30 mouse cellular contexts compared by ENCODE assay signal in genomic region chr5:100875180-100875579, GRCm38 (mm10). TPM values are rescaled to one million over a fixed set of nuclear protein-coding genes. Genes with fewer than 3 reads are reported as not detected.
A peak's percentile ranks its signal among the peaks of the same experiment; 100 is the strongest.
DNase-seq lines count a peak whose midpoint lies in the region; ATAC-seq and TF ChIP-seq lines count a peak whose summit lies in the region.
"Had no signal": no experiment of that assay in that cellular context is flagged by ENCODE, and none has a peak within 500 bp of the region (broad histone marks: within the 10 kb centered on the region; RNA-seq: fewer than 3 reads in every experiment).

No protein-coding gene starts in this region.

- no peak for ATAC-seq in kidney, postnatal 0 days (replicated peaks; ENCODE audit: low FRiP score, low read depth)
- ATAC-seq in intestine, embryonic 15.5 days, result peak; percentile 69
- no peak for ATAC-seq in megakaryocyte progenitor cell, adult 5-6 weeks (replicated peaks; ENCODE audit: poor library complexity)
- no peak for ATAC-seq in forebrain, embryonic 14.5 days
- ATAC-seq: activated CD4-positive, CD25-positive, alpha-beta regulatory T cell, adult 4 months; forebrain, embryonic 15.5 days; hindbrain, embryonic 16.5 days had no signal

- H3K4me2 ChIP-seq in kidney, postnatal 0 days (ENCODE audit: low read length), result no peak overlapping the region
- no peak overlapping the region for H3K4me2 ChIP-seq in intestine, embryonic 15.5 days (replicated peaks)
- H3K4me2 ChIP-seq in forebrain, embryonic 14.5 days (ENCODE audit: low read length), result no peak overlapping the region
- H3K4me2 ChIP-seq: embryonic facial prominence, embryonic 12.5 days; embryonic facial prominence, embryonic 15.5 days; forebrain, embryonic 15.5 days; heart, embryonic 12.5 days; heart, embryonic 15.5 days; hindbrain, embryonic 13.5 days had no signal

- TF ChIP-seq CTCF in kidney, postnatal 0 days (IDR thresholded peaks at IDR 0.05; ENCODE audit: low read depth), result no peak

- H3K36me3 ChIP-seq in kidney, postnatal 0 days (ENCODE audit: insufficient read depth, low read length), result no peaks in the 10 kb centered on the region
- no peaks in the 10 kb centered on the region for H3K36me3 ChIP-seq in intestine, embryonic 15.5 days
- H3K36me3 ChIP-seq in forebrain, embryonic 14.5 days (ENCODE audit: control insufficient read depth, insufficient read depth, low read length), result no peaks in the 10 kb centered on the region
- H3K36me3 ChIP-seq: embryonic facial prominence, embryonic 12.5 days; embryonic facial prominence, embryonic 15.5 days; forebrain, embryonic 15.5 days; G1E; heart, embryonic 15.5 days; hindbrain, embryonic 10.5 days; hindbrain, embryonic 13.5 days had no signal

- 39% methylated on average over 10 of the region's 10 CpGs for WGBS in kidney, postnatal 0 days
- WGBS in intestine, embryonic 15.5 days, result 52% methylated on average over 10 of the region's 10 CpGs
- WGBS in forebrain, embryonic 14.5 days, result 85% methylated on average over 10 of the region's 10 CpGs

- H3K4me1 ChIP-seq in kidney, postnatal 0 days (replicated peaks; ENCODE audit: insufficient read depth, low read length), result no peaks in the 10 kb centered on the region
- H3K4me1 ChIP-seq in intestine, embryonic 15.5 days (replicated peaks), result 0 out of 2 replicates have a peak, but pooled peaks cover 2% of the 10 kb centered on the region
- no peaks in the 10 kb centered on the region for H3K4me1 ChIP-seq in forebrain, embryonic 14.5 days (ENCODE audit: control insufficient read depth, insufficient read depth, low read length)
- H3K4me1 ChIP-seq: embryonic facial prominence, embryonic 12.5 days; embryonic facial prominence, embryonic 15.5 days; forebrain, embryonic 15.5 days; hindbrain, embryonic 10.5 days; hindbrain, embryonic 13.5 days had no signal

- H3K27me3 ChIP-seq in kidney, postnatal 0 days (ENCODE audit: insufficient read depth, low read length), result no peaks in the 10 kb centered on the region
- no peaks in the 10 kb centered on the region for H3K27me3 ChIP-seq in intestine, embryonic 15.5 days (replicated peaks)
- H3K27me3 ChIP-seq in forebrain, embryonic 14.5 days (replicated peaks; ENCODE audit: control insufficient read depth, insufficient read depth, low read length), result no peaks in the 10 kb centered on the region
- H3K27me3 ChIP-seq: CH12.LX; embryonic facial prominence, embryonic 12.5 days; embryonic facial prominence, embryonic 15.5 days; forebrain, embryonic 15.5 days; heart, embryonic 12.5 days; heart, embryonic 15.5 days; hindbrain, embryonic 13.5 days had no signal

- peak; percentile 39 for DNase-seq in kidney, postnatal 0 days (ENCODE audit: low spot score)
- DNase-seq in kidney, postnatal 4 days, result no peak
- peak; percentile 38 for DNase-seq in MN1 (ENCODE audit: low spot score)
- DNase-seq in left cerebral cortex, adult 18-20 months (ENCODE audit: low spot score in 2 of 2), result no peak
- no peak for DNase-seq in forebrain, embryonic 14.5 days (ENCODE audit: low spot score)
- DNase-seq: adrenal gland, adult 8-10 months; adrenal gland, postnatal 25 days; B cell, adult 2 months; cerebellum, adult 18-20 months; cerebellum, adult 9-10 months; cerebellum, postnatal 25 days; gastrocnemius, postnatal 25 days; heart, postnatal 10 days; heart, postnatal 36 days; kidney, adult 11 months had no signal

- H3K4me3 ChIP-seq in kidney, postnatal 0 days (replicated peaks; ENCODE audit: low read depth, low read length), result no peak overlapping the region
- no peak overlapping the region for H3K4me3 ChIP-seq in intestine, embryonic 15.5 days (replicated peaks)
- no peak overlapping the region for H3K4me3 ChIP-seq in forebrain, embryonic 14.5 days (ENCODE audit: low read depth, low read length)
- H3K4me3 ChIP-seq: embryonic facial prominence, embryonic 12.5 days; embryonic facial prominence, embryonic 15.5 days; forebrain, embryonic 15.5 days; heart, embryonic 12.5 days; heart, embryonic 15.5 days; hindbrain, embryonic 10.5 days; hindbrain, embryonic 13.5 days had no signal

- no peak overlapping the region for H3K9ac ChIP-seq in kidney, postnatal 0 days (ENCODE audit: low read depth, low read length)
- H3K9ac ChIP-seq in intestine, embryonic 15.5 days, result no peak overlapping the region
- no peak overlapping the region for H3K9ac ChIP-seq in forebrain, embryonic 14.5 days (ENCODE audit: low read length)
- H3K9ac ChIP-seq: embryonic facial prominence, embryonic 12.5 days; embryonic facial prominence, embryonic 15.5 days; forebrain, embryonic 15.5 days; heart, embryonic 12.5 days; heart, embryonic 15.5 days; hindbrain, embryonic 13.5 days had no signal

- H3K27ac ChIP-seq in kidney, postnatal 0 days, result no peak overlapping the region
- no peak overlapping the region for H3K27ac ChIP-seq in intestine, embryonic 15.5 days
- no peak overlapping the region for H3K27ac ChIP-seq in forebrain, embryonic 14.5 days (ENCODE audit: low read depth, low read length)
- H3K27ac ChIP-seq: embryonic facial prominence, embryonic 12.5 days; embryonic facial prominence, embryonic 15.5 days; forebrain, embryonic 15.5 days; heart, embryonic 15.5 days; hindbrain, embryonic 10.5 days; hindbrain, embryonic 13.5 days had no signal

- no peaks in the 10 kb centered on the region for H3K9me3 ChIP-seq in kidney, postnatal 0 days (replicated peaks; ENCODE audit: low read length)
- H3K9me3 ChIP-seq in intestine, embryonic 15.5 days, result no peaks in the 10 kb centered on the region
- no peaks in the 10 kb centered on the region for H3K9me3 ChIP-seq in forebrain, embryonic 14.5 days (replicated peaks; ENCODE audit: control insufficient read depth, low read length)
- H3K9me3 ChIP-seq: embryonic facial prominence, embryonic 12.5 days; embryonic facial prominence, embryonic 15.5 days; forebrain, embryonic 15.5 days; heart, embryonic 15.5 days; hindbrain, embryonic 13.5 days had no signal

RNA-seq across cellular contexts. Expression of gene Gpat3, which starts 29.7 kb away (rescaled TPM):
- 1.6 and 2.6 TPM in 2 replicates for polyA plus RNA-seq in kidney, postnatal 0 days (2015; fragmentation: Nextera tagmentation; extraction: Ambion mirVana)
- polyA plus RNA-seq in intestine, embryonic 15.5 days (2015; fragmentation: Nextera tagmentation; extraction: Ambion mirVana), result 12.0 and 12.6 TPM in 2 replicates
- total RNA-seq in left cerebral cortex, adult 18-20 months (2021), result 1 to 10 TPM; 5.6 to 7.9 TPM
- 0.07 TPM in 1 of 2 replicates, not detected in the other for total RNA-seq in megakaryocyte progenitor cell, adult 5-6 weeks (2015)
- 0.27 and 0.37 TPM in 2 replicates for total RNA-seq in megakaryocyte progenitor cell, adult 5-6 weeks (2017)
- polyA plus RNA-seq in forebrain, embryonic 14.5 days (2014; fragmentation: Nextera tagmentation; extraction: Ambion mirVana), result 0.33 and 0.69 TPM in 2 replicates
- total RNA-seq: common myeloid progenitor, adult 5-6 weeks; granulocyte monocyte progenitor cell, adult 5-6 weeks had no signal
- polyA plus RNA-seq: G1E had no signal

RNA-seq across cellular contexts. Expression of gene Abraxas1, which starts 54.4 kb away (rescaled TPM):
- 24.7 and 25.0 TPM in 2 replicates for polyA plus RNA-seq in kidney, postnatal 0 days (2015; fragmentation: Nextera tagmentation; extraction: Ambion mirVana)
- polyA plus RNA-seq in intestine, embryonic 15.5 days (2015; fragmentation: Nextera tagmentation; extraction: Ambion mirVana), result 26.7 and 30.0 TPM in 2 replicates
- total RNA-seq in left cerebral cortex, adult 18-20 months (2021), result 10 to 100 TPM in 1 of 2 experiments, 1 to 10 TPM in 1; 8.7 to 11.8 TPM
- total RNA-seq in megakaryocyte progenitor cell, adult 5-6 weeks (2015), result 25.6 and 33.5 TPM in 2 replicates
- 33.9 and 44.7 TPM in 2 replicates for total RNA-seq in megakaryocyte progenitor cell, adult 5-6 weeks (2017)
- polyA plus RNA-seq in forebrain, embryonic 14.5 days (2014; fragmentation: Nextera tagmentation; extraction: Ambion mirVana), result 11.8 and 13.4 TPM in 2 replicates

Comparison
In these comparisons a context has a peak if more than half of its experiments do, and no peak if none do; other contexts are left out.
1. DNase-seq: peak in kidney, postnatal 0 days (single experiment) and MN1 (single experiment); none in kidney, postnatal 4 days (0 of 2), left cerebral cortex, adult 18-20 months (0 of 2) and forebrain, embryonic 14.5 days (single experiment).